Mouse (Mus musculus) testis, adult 2 months (tissue): ENCODE measurements around the gene Myl3.

ENCODE experiments used
- CTCF ChIP-seq: fragments of 200-500 bp; IDR thresholded peaks from 2 replicates; pipeline ENCODE4 v1.5.1; 2012; ENCODE audit warnings: low read depth, mild to moderate bottlenecking, inconsistent platforms, low read length, moderate library complexity; ENCODE audit not compliant: control insufficient read depth, insufficient read depth, insufficient replicate concordance
- POLR2A ChIP-seq: fragments of 200-500 bp; IDR thresholded peaks from 2 replicates; pipeline ENCODE4 v1.6.1; 2012; ENCODE audit warnings: low read depth, mild to moderate bottlenecking, inconsistent platforms, low read length, moderate library complexity; ENCODE audit not compliant: control insufficient read depth

DNA sequence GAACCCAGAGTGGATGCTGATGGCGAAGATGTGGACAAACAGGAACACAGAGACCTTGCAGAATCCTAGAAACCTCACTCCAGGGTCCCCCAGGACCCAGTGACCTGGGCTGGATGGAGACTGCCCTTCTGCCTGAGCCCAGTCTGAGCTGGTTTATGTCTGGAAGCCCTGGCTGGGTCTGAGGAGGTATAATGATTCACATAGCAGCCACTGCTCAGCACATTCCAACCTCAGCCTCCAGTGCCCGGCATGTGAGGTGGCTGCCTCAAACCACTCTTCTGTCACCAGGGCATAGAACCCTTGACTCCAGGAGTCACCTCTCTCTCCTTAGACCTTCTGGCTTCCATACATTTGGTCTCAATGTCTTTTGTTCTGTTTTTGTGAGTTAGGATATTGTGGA is 6.8 kb downstream of the Myl3 start:
- no peak for TF ChIP-seq CTCF
- no peak for TF ChIP-seq POLR2A
